Mouse (Mus musculus) c-Kit-positive CD71-negative TER-119-negative erythroid progenitor cells, embryonic 14.5 days (primary cell): ENCODE results near the gene Slc51a.

ENCODE experiments used
- DNase-seq: peaks from one replicate; pipeline ENCODE4 v3.0.0-alpha.2; 2013; ENCODE audit warnings: low read depth

Gene Slc51a

DNA sequence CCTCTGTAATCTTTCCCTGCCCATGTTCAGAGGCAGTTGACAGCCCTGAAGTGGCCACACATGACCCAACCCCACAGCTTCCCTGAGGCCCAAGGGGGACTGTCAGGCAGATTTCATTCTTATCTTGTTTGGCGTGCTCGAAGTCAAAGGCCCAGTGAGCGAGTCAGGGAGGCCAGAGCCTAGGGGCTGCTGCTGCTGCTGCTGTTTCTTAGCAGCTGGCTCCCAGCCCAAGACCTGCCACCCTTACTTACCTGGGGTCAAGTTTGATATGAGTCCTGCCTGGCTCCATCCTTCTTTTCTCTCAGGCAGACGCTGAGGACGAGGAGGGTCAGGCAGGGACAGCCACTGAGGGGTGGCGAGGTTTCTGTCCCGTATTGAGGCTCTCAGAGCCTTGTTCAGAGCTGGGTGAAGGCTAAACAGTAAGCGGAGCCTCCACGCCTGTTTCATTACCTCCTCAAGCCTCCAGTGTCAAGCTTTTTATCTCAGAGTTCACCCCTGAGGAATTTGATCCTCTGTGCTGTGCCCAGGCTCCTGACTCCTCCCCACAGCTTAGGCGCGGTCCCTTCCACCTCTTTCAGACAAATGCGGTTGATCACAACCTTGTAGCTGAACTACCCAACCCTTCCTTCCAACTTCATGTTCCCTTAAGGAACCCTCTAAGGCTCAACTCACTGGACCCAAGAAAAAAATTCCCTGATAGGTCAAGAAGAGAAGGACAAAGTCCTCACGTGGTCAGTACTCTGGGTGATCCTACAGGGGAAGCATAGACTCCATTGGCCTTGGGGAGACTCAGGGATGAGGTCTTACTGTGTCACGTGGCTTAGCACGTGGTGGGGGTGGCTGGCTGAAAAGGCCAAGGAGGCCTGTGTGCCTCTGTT, at the start of gene Slc51a:
Gene Slc51a (minus strand): TSS at position 646 of the 878 bp plus-strand sequence.
- DNase-seq: no peak

DNA sequence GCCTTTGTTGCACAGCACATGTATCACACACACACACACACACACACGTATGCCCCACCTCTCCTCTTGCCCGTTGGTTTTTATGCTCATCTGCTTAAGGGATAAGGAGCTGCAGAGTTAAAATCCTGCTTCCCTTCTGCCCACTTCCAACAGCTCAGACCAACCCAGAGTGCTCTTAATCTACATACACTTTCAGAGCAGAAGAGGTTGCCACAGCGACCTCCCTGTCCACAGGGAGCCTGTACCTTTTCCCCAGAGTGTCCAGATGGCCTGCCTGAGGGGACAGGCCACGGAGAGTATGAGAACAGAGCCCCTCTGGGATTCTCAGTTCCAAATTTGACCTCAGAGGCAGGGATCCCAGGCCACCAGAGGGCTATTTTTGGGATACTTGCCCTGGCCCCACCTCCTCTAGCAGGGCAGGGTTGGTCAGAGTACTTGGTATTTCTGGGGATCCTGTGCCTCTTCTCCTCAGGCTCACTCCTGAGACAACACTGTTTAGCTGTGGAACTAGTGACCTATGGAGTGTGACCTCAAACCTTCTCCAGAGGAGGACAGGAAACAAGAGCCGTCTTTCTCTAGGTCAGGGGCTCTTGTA, 47.6 kb upstream of the Slc51a start:
- no peak for DNase-seq

DNA sequence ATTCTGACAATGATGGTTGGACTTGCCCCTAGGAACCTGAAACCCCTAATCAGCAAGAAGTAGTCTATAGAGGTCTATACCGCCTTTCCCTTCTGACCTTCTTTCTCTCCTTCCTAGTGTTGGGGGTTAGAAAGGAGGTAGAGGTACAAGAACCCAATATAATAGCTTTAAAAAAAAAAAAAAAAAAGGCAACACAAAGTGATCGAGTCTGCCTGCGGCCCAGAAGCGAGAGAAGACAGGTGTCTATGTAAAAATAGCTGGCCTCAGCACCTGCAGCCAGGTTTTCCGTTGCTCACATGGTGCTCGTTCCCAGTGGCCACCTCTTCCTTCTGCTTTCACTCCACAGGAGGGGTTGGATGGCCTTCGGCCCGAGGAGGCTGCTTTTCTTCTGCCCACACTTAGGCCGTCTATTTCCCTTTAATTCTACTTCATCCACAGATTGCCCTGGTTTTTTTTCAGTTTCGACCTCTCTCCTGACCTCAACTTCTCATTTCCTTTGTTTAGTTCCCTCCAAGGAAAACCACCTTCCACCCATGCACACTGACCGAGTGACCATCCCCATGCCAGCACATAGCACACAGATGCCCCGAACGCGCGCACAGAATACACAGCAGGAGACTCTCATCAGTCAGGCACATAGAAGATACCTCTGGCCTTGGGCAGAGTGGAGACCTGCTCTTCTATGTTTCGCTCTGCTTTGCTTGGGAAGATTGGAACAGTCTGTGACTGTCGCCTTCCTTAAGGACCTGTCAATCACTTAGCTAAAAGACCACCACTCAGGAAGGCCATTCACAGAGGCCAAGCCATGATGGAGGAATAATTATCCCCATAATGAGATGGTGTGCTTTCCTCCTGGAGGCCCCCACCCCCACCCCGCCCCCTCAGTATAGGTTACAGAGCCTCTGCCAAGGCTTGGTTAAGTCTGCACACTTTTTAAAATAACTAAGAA, 45.5 kb upstream of the Slc51a start:
- no peak for DNase-seq

DNA sequence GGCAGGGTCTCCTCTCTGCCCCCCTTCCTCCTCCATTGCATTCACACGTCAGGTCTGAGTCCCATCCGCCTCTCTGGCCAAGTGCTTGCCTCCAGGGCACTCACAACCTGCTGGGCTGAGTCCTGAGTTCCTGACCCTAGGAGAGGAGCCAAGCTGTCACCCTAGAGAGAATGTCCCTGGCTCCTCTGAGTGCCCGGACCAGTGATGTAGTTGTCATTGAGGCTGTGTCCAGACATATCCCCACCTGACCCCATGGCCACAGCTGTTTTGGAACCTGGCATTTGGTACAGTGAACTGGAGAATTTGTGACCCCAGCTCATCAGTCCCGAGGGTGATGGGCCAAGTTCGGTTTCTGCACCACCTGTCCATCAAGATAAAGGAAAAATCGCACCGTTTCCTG, 39.2 kb upstream of the Slc51a start:
- no peak for DNase-seq

DNA sequence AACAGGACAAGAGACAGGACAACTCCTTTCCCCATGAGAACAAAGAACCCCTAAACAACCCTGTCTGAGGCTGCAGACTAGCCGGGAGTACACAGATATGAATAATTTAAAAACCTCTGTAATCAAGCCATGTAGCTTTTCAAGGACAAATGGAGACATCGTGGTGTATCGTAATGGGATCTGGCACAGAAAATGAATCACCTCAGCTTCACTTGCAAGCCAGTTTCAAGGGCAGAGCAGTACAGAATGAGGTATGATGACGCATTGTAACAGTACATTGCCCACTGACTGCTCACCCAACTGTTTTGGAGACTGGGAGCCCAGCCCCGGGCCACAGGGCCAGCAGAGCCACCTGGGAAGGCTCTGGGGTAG, 36.6 kb upstream of the Slc51a start:
- no peak for DNase-seq

DNA sequence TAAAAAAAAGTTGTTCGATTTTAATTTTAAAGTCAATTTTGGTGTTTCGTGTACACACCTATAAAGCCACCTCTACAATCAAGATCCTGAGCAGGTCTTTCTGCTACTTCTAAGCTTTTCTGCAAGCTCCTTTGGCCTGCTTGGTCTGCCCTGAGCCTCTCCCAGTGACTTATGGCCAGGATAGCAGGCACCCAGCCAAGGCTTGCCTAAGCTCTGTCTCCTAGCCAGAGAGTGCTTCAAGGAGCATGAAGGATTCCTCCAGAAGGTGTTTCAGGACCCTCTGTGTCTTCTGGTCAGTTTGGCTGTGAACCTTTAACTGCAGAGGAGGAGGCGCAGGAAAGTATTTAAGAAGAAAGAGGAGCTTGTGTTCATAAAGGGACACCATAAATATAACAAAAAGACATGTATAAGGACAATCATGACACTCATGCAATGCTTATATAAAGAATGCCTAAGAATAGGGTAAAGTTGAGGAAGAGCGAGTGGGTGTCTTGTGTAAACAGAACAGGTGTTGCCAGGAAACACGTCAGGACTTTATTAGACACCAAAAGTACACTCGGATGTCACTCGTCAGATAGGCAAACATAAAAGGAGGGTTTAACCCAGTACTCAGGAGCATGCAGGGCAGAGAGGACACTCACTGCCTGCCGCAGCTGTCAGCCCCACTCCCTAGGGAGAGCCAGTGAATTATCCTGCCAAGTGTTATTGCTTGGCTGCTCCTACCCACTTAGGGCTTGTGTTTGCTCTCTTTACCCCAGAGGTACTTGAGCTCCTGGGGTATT, 36.0 kb upstream of the Slc51a start:
- no peak for DNase-seq

DNA sequence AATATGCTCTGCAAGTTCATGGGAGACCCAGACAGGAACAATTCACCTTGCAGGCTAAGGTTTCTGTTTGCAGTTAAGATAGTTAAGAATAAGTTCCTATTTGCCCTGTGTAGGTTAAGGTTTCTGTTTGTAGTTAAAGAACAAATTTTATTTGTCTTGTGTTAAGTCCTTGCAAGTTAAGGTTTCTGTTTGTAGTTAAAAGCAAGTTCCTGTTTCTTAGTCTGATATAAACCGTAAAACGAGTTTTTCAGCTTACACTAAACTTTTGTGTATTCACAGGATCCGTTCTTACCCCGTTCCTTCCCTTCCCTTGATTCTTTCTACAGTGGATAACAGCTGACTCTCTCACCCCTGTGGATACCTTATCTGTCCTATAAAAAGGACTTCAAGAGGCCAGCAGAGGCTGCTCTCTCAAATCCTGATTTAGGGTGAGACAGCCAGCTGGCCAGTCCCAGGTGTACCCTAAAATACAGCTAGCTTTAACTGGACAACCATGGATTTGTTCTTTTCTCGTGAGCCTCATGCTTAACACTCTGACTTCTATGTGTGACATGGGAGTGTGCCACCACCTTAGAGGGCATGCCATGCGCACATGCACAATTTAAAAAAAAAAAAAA, 35.0 kb upstream of the Slc51a start:
- no peak for DNase-seq

DNA sequence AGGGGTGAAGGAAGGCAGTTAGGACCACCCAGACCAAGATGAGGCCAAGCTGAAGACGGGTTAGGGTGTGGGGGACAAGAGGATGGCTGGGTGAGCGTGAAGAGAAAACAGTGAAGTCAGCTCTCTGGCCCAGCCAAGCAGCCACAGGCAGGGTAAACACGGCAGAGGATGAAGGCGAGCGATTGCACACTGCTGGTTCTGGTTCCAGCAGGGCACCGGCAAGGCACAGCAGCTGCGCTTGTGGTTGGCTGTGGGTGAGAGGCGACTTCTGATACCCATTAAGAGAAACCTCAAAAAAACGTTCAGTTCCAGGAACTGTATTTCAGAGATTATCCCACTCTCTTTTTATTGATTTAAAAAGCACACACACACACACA, 32.7 kb upstream of the Slc51a start:
- no peak for DNase-seq

DNA sequence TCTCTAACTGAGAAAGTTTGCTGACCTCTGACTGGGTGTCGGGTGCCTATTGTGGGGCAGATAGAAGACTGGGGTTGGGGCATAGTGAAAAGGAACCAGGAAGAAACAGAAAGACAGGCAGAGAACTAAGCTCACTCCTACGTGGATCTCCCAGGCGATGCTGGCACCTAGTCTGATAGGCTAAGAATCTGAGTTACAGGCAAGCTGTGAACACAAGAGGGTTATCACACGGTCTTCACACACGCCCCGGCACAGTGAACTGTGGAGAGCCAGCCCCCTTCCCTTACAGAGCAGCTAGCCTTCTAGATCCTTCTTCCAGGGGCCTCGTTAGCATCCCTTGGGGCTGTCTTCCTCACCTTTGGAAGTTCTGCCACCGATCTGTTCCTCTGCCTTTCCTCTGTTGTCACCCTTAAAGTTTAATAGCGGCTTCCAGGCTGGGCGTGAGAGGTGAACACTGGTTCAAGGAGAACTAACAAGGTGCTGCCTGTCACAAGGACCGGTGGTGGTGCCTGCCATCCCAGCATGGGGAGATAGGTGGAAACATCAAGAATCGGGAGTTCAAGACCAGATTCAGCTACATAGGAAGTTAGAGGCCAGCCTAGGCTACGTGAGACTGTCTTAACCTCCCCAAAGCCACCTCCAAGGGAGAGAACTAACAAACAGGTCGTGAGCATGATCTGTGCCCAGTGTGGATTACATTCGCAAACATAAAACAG, 32.1 kb upstream of the Slc51a start:
- DNase-seq: no peak

DNA sequence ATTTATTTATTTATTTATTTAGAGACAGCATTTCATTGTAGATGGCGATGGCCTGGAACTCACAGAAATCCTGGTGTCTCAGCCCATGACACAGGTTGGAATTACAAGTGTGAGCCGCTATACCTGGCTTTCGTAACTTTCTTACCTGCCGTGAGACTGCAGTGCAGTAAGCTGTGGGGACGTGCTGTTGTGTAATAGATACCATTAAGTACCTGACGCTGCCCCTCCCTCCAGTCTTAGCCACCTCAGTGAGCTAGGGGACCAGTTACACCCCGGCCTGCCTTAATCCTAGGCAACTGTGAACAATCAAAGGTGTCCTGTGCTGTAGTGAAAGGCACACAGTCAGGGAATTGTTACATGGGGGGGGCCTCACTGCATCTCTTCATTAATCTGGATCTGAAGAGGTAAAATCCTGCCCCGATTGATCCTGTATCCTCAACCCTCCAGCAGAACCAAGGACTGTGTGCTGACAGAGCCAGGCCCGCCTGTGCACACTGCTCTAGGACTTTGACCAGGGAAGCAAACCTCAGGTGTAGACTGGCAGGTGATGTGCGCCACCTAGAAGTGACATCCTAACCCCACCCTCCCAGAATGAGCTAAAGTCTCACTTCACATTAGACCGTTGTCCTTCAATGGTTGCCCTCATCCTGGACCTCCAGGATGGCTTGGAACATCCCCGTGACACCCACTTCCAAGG, 30.3 kb upstream of the Slc51a start:
- DNase-seq: no peak

DNA sequence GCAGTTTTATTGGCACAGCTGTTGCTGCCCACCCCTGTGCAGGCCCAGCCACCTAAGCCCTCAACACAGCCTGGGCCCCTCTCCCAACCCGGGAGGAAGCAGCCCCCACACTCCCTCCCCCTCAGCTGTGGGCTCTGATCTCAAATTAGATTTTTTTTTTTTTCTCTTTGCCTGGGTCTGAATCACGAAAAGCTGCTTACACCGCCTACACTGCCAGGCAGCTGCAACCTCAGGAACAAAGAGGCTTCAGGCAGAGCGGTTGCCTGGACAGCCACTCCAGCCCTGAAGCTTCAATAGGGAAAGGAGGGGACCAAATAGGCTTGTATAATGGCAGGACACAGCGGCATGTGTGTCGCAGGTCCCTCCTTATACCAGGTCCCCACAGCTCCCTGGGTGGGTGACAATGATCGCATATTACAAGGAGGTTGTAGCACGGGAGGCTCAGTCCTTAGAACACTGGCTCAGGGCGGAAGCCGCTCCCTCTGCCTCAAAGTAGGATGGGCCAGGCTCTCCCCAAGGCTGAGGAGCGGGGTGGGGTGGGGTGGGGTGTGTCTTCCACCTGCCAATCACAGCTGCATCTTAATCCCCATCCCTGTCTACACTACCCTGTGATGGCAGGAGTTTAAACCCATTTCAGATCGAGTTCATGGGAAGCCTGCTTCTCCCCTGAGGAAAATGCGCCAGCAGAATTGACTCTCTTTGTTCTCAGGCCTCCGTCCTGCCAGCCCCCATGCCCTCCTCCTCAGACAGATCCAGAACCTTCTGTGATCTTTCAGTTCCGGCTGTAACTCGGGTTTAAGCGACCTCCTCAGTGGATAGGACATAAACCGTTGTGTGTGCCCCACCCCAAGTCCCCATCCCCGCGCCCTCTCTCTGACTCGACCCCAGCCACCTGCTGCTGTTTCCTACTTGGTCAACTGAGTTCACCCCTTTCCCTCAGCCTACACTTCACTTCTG, 28.6 kb upstream of the Slc51a start:
- DNase-seq: no peak

DNA sequence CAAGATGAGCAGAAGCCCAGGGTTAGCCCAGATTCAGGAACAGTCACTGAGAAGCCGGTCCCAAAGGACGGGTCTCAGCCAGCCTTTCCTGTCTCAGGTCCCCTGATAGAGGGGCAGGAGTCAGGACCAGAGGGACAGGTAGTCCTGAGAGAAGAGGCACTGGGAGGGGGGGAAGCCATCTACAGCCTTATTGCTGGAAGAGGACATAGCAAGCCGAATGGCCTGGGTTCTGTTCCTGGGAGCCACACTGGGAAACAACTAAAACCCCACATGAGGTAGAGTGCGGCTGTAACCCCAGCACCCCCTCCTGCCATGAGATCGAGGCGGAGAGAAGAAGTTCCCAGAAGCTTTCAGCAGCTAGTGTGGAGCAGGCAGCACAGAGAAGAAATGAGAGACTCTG, 26.3 kb upstream of the Slc51a start:
- DNase-seq: no peak

DNA sequence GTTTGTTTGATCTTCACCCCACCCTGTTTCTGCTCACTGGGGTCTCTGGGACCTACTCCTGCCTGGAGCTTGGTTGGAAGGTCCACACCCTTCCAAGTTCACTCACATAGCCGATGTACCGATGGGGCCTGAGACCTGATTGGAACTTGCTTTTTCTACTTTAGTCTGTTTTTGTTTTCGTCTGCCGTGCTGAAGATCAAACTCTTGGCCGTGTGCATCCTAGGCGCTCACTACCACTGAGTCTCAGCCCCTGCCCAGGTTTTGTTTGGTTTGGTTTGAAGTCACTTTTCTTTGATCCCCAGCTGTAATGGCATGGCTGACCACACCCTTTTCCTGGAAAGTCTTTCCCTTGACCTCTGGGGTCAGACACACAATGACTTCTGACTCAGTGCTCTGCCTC, 25.7 kb upstream of the Slc51a start:
- no peak for DNase-seq

DNA sequence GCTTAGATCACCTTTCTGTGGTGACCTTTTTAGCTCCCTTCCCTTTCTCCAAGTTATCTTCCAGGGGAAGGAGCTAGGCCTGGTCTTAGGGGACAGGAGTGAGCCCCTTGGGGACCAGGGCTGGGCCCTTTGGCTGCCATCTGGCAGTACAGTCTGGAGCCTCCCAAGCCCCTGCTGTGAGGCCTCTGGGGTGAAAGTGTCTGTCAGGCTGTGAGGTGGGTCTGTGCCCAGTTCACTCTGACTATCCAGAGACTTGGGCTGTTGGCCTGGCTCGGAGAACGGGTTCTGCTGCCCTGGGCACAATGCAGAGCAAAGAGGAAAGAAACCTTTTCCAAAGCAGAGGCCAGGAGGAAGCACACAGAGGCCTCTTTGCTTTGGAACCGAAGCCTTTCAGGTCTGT, 25.2 kb upstream of the Slc51a start:
- DNase-seq: no peak

DNA sequence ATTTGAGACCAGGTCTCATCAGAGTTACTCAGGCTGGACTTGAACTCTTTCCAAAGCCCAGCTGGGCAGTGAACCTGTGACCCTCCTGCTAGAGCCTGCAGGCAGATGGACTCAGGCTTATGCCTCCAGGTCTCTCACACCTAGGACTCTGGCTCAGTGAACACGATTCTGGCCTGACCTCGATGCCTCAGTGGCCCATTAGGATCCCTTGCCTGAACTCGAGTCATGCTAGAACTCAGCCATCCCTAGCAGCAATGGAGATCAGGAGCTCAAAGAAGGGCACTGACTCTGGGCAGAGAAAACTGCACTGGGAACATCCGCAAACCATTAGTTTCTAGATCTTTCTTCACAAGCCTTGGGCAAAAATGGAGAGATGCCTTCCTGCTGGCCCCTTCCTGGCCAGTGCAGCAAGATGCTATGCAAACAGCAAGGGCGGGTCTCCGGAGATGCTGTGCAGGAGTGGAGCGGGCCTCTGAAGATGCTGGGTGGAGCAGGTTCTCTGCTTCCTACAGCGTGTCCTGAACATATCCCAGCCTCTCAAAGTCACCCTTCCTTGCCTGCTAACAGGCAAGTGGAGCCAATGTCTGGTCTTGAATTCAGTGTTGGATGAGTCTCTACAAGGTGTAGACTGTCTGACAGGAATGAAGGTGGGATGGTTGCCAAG, 24.3 kb upstream of the Slc51a start:
- no peak for DNase-seq

DNA sequence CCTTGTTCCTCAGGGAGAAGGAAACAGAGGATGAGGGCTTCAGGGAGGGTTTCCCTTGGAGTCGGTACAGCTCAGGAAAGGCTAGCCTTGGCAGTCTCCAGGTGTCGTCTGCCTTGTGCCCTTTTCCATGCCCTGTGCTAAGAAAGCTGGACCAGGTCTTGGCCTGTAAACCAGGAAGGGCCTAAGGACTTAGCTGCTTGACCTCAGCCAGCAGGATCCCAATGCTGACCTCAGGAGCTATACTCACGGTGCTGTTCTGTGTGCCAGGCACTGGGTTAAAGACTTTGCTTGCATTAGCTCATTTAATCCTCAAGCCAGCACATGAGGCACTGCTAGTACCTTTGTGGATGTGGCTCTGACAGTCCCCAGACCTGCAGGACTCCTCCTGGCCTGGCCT, 23.7 kb upstream of the Slc51a start:
- no peak for DNase-seq

DNA sequence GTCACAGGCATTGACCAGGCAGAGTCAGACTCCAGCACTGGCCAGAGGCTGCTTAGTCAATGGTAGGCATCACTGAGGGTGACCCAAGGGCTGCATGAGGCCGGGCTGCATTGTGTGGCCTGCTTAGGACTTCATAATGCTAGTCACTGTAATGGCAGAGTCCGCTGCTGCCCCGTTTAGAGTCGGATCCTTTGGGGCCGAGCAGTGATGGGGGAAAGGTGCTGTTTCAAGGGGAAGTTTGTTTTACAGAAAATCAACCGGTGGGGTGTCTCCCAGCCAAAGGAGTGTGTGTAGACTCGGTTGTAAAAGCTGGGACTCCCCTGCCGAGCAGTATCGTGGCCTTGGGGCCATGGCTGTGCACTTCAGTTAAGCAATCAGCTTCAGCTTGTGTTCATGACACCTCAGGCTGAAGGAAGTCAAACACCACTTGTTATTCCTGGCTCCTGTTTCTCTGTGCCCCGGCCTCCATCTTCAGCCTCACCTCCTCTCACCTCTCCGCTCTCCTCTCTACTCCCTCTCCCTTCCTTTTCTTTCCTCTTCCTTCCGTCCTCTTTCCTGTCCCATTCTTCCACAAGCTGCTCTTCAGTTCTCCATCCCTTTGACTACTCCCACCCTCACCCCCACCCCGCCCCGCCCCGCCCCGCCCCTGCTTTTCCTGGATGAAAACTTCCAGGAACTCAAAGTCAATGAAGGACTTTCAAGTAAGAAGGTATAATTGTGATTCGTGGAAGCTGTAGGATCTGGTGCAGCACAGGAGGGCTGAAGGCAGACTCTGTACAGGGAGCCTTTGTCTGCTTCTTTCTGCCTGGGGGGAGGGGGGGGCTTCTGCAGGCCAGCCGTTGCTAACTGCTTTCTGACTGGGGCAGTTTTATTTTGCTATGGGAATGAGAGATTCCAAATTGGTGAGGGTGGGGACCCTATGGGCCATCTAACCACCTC, 23.0 kb upstream of the Slc51a start:
- no peak for DNase-seq
